Mouse (Mus musculus): ENCODE results near the gene Tbrg1. TPM values are rescaled to one million over a fixed set of nuclear protein-coding genes. Genes with fewer than 3 reads are reported as not detected.

Tbrg1 gene
- 10 to 100 TPM; 46.9 to 47.0 TPM for total RNA-seq (2021)
- long read RNA-seq, experiment 1, transcript Tbrg1-201 (9 exons, 1,984 nt): major isoform, 28 of 34 reads
- long read RNA-seq, experiment 1, partial matches to known transcripts: 2 of 34 reads
- long read RNA-seq, experiment 1, other reads (novel, unspliced or antisense): 4 of 34 reads
- long read RNA-seq, experiment 2, transcript Tbrg1-201 (9 exons, 1,984 nt): major isoform, 63 of 69 reads
- long read RNA-seq, experiment 2, partial matches to known transcripts: 5 of 69 reads
- long read RNA-seq, experiment 2, other reads (novel, unspliced or antisense): 0 of 69 reads

DNA sequence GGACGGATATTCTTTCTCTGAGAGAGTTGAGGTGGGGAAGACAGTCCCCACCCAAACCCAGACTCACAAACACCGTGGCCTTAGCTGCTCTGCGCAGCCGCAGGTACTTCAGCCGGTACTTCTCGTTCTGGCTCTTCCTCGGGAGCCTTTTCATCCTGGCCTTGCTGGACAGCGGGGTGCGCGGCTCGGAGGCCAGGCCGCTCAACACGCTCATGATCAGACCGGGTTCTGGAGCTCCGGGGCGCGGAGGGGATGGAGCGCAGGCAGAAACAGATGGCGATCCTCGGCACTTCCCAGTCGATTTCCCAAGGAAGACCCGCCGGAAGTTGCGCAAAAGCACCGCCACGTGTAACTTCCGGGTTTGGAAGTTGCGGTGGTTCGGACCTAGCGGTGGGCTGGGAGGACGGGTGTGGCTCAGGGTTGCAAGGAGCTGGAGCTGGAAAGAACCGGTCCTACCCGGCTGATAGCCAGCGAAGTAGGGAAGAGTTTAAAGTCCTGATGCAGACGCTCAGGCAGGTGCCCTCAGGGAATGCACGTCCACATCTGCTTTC is at the start of gene Tbrg1:
Gene Tbrg1, minus strand, starts transcription at position 382 of the 551 bp plus-strand sequence.
- DNase-seq (ENCODE audit: low spot score in 2 of 2): peak; percentile 68 to 81
- peak within 1 kb of the TSS; percentile 81 for H3K27ac ChIP-seq
- H3K4me3 ChIP-seq: peak within 1 kb of the TSS; percentile 82
- TF ChIP-seq CTCF (conservative IDR thresholded peaks at IDR 0.05): no peak; the same call in 1 of the 2 replicates

DNA sequence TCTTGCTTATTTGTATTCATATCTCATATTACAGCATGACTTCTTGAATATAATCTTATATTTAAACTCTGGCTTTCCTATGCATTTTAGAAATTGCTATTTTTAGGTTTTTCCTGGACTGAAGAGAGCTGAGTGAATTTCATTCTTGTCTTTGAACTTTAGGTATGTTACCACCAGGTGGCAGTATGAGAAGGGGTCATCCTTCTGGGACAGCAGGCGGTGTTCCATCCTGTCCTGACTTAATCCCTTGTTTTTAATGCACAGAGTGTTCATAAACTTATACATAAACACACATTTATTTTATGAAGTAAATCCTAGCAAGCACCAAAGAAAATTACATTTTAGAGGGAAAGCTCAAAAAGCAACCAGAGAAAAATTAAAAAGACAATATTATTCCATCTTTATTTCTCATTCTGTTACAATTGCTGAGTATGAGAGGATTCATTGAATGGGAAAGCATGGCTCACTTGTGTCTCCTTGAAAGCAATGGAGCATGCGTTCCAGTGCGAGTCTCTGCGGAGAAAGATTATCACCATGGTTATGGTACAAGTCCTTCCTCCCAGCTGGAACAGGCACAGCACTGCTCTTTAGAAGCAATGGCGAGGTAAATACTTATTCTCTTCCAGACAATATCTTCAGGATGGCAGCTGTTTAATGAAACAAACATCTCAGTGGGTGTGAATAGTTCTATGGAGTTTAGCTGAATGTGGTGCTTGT is 33.0 kb upstream of the Tbrg1 start:
- no peak overlapping the region for H3K27ac ChIP-seq
- TF ChIP-seq CTCF (conservative IDR thresholded peaks at IDR 0.05): peak; percentile 83
- peak in 1 of 2 experiments; percentile 24 for DNase-seq (ENCODE audit: low spot score in 2 of 2)
- no peak overlapping the region for H3K4me3 ChIP-seq

DNA sequence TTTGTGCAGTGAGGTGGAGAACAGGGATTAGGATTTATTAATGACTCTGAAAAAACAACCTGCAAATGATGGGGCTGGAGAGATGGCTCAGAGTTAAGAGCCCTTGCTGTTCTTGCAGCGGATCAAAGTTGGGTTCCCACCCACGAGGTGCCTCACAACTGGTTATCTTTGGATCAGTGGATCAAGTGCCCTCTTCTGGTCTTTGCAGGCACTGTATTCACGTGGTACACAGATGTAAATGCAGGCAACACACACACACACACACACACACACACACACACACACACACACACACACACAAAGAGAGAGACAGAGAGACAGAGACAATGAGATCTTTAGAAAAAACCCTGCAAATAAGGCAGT is 30.8 kb upstream of the Tbrg1 start:
- TF ChIP-seq CTCF (conservative IDR thresholded peaks at IDR 0.05): peak; percentile 32; the same call in 1 of the 2 replicates
- Histone ChIP-seq H3K27ac (peak overlapping the region; percentile 87), H3K4me3 (no peak overlapping the region)
- DNase-seq (ENCODE audit: low spot score in 2 of 2): peak in 1 of 2 experiments; percentile 22

DNA sequence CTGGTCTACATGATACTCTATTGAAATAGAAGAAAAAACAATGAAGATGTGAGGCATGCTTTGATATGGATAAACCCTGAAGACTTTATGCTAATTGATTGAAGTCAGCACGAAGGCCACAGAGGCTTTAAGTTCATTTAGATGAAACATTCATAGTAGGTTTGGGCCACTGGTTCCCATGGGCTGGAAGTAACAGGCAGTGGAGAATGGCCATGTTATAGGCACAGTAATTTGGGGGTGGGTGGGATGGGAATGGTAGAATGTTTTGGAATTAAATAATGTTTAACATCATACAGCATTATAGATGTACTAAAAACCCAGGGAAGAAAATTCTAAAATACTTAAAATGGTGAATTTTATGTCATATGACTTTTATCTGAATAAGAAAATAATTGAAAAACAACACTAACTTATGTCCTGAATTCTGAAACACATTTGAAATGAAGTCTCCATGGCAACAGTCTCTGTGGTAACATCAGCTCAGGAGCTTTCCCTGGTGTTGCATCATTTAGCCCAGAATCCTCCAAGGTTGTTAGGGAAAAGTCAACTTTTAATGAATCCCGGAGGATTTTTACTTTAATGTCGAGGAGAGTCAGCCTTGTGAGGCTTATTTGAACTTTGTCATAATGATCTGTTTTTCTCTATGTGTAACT is 30.3 kb upstream of the Tbrg1 start:
- H3K4me3 ChIP-seq: no peak overlapping the region
- peak; percentile 49 to 65 for DNase-seq (ENCODE audit: low spot score in 2 of 2)
- H3K27ac ChIP-seq: peak overlapping the region; percentile 87
- no peak for TF ChIP-seq CTCF (conservative IDR thresholded peaks at IDR 0.05)

DNA sequence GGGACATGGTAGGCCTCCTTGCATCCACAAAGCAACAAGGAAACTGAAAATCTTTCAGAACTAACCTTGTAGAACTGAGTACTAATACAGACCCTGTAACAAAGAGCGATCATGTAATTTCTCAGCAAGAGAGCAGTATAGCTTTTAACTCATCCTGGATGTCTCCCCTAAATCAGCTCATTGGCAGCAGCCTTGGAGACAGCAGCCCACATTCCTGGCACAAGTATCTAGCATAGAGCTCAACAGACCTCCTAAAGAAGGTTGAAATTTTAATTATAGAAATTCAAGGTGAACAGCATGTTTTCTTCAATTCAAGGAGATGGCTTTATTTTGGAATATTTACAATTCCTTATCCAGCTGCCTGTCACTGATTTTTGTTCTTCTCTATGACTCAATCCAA is 24.0 kb upstream of the Tbrg1 start:
- DNase-seq (ENCODE audit: low spot score in 2 of 2): peak in 1 of 2 experiments; percentile 36
- Histone ChIP-seq H3K4me3 (no peak overlapping the region), H3K27ac (peak overlapping the region; percentile 55)
- TF ChIP-seq CTCF (conservative IDR thresholded peaks at IDR 0.05): no peak

DNA sequence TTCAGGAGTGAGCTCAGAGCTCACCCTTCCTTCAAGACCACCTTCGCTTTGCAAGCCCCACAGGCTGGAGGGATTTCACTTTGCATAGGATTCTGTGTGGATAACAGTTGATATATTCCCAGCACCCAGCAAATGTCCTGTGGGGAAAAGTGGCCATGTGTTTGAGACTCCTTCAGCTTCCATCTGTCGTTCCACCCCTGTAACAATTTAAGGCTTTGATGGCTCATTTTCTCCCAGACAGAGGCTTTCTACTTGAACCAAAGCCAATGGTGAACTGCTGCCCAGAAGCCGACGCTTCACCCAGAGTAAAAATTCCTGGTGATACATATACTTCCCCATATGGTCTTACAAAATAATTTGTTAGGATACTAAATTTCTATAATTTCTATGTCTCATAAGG is 18.2 kb upstream of the Tbrg1 start:
- Histone ChIP-seq H3K4me3 (no peak overlapping the region), H3K27ac (no peak overlapping the region)
- peak; percentile 21 to 28 for DNase-seq (ENCODE audit: low spot score in 2 of 2)
- TF ChIP-seq CTCF (conservative IDR thresholded peaks at IDR 0.05): no peak

DNA sequence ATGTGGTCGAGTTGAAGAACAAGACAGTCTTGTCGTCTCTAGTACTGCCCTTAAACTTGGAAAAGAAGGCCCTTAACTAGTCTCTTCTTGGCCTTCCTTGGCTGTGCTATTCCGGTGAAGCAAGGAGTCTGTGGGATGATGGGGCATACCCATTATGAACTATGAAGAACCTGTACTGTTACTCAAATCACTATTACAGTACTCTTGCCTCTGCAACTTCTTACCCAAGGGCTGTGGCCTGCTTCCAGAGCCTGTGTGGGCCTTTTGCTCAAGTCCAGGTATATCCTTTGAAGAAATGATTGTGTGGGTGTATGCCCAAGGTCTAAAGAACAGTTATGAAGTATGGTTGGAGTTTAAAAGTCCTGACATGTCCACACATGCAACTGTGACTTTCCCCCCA is 13.1 kb upstream of the Tbrg1 start:
- no peak for TF ChIP-seq CTCF (conservative IDR thresholded peaks at IDR 0.05)
- no peak for DNase-seq (ENCODE audit: low spot score in 2 of 2)
- Histone ChIP-seq H3K27ac (no peak overlapping the region), H3K4me3 (no peak overlapping the region)

DNA sequence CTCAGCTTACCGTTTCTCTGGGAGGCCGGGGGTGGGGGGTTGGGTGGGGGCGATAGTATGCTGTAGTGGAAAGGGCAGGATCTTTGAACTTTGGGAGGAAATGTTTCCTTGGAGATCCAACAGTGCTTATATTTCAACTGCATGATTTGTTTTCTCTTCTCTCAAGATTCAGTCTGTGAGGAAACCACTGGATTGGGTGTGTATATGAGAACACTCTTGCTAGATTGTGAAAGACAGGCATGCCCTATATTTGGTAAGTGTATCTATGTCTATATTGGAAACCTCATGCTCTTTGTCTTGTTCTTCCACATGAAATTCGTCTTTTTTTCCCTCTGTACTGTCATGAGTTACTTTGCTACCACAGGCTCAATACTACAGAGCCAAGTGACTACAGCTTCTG is 12.6 kb upstream of the Tbrg1 start:
- Histone ChIP-seq H3K4me3 (no peak overlapping the region), H3K27ac (no peak overlapping the region)
- no peak for TF ChIP-seq CTCF (conservative IDR thresholded peaks at IDR 0.05)
- no peak for DNase-seq (ENCODE audit: low spot score in 2 of 2)

DNA sequence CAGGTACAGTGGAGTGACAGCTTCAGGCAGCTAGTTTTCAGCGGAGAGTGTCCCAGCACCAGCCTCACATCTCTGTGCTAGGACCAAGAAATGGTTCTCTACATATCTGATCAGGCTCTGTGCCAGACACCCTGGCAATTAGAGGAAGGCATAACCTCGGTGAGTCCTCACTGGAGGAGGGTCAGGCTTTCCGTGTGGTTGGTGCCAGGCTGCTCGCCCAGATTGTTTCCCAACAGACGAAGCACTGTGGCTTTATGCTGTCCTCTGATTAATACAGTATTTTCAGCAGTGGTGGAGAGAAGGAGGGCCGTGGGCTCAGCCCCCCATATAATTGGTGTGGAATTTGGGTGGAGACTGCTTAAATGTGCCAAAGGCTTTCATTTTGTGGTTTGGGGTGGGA is 12.0 kb upstream of the Tbrg1 start, which contains the start of gene Panx3:
Gene Panx3, minus strand, starts transcription at position 121 of the 400 bp plus-strand sequence.
- H3K4me3 ChIP-seq: no peak within 1 kb of the TSS
- TF ChIP-seq CTCF (conservative IDR thresholded peaks at IDR 0.05): no peak
- no peak within 1 kb of the TSS for H3K27ac ChIP-seq
- no peak for DNase-seq (ENCODE audit: low spot score in 2 of 2)

DNA sequence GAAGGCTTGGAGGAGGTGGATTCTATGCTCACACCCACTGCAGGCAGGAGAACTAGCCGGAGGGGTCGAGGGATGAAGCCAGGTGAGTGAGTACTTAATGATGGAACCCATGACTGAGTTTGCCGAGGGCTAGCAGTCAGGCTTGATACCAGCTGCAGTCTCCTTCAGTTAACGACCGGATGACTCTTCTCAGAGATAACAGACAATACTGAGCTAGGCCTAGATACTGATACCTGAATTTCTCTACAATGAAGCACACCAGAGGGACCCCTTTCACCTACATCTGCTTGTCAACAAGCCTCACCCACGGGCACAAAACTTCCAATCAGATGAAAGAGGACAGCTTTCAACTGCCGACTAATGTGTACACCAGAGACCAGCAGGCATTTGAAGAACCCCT is 8.9 kb upstream of the Tbrg1 start:
- no peak for TF ChIP-seq CTCF (conservative IDR thresholded peaks at IDR 0.05)
- H3K27ac ChIP-seq: no peak overlapping the region
- no peak for DNase-seq (ENCODE audit: low spot score in 2 of 2)

DNA sequence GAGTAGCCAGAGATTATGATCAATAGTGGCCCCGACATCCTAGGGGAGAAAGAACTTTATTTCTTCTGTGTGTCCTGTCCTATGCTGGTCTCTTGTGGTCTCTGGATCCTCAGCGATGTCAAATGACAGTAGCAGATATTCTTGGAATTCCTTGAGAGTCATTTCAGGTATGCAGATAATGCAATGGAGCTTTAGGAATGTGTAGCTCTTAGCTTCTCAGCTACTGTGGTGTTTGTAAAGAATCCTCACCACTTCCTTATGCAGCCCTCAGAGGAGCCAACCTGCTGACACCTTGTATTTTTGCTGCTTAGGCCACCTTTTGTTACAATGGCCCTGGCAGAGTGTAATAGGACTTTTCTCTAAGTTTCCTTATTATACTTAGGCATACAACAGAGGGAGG is 7.5 kb upstream of the Tbrg1 start:
- Histone ChIP-seq H3K4me3 (no peak overlapping the region), H3K27ac (no peak overlapping the region)
- no peak for DNase-seq (ENCODE audit: low spot score in 2 of 2)
- TF ChIP-seq CTCF (conservative IDR thresholded peaks at IDR 0.05): no peak

More for the DNA sequence above, 8.9 kb upstream of the Tbrg1 start:
- no peak overlapping the region for H3K4me3 ChIP-seq

DNA sequence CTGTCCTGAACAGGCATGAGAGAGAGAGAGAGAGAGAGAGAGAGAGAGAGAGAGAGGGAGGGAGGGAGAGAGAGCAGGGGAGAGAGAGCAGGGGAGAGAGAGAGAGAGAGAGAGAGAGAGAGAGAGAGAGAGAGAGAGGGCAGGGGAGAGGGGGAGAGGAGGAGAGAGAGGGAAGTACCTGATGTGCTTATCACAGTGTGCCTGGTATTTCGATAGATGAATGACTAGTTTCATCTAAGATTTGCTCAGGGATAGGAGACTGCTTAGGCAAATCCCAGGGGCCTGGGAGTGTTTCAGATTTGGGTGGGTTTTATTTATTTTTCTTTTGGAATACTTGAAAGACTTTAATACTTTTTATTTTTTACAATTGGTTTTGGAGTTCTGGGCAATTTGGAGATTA is 6.1 kb upstream of the Tbrg1 start:
- no peak overlapping the region for H3K4me3 ChIP-seq
- TF ChIP-seq CTCF (conservative IDR thresholded peaks at IDR 0.05): no peak
- DNase-seq (ENCODE audit: low spot score in 2 of 2): no peak
- no peak overlapping the region for H3K27ac ChIP-seq

DNA sequence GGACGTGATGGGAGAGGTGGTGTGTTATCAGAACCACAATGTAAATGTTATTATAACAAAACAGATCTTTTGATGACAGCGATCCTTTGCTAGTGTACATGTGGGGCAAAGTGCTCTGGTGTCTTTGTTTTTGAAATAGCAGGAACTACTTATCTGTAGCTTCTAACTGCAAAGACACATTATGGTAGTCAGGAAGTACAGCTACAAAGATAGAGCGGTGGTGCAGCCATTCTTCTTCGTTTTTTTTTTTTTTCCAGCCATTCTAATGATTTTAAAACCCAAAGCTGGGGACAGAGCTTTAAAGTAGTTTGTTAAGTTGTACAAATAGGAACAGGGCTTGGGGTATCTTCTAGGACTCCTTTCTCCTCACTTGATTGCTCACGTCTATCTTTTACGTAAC is 2.3 kb upstream of the Tbrg1 start:
- no peak overlapping the region for H3K27ac ChIP-seq

More for the DNA sequence above, 2.3 kb upstream of the Tbrg1 start:
- DNase-seq (ENCODE audit: low spot score in 2 of 2): no peak
- H3K4me3 ChIP-seq: no peak overlapping the region
- no peak for TF ChIP-seq CTCF (conservative IDR thresholded peaks at IDR 0.05)
